Mouse (Mus musculus) telencephalon, adult 2 months (tissue): Measurements from ENCODE around the gene Nemp1.

Experiments used
- DNase-seq: peaks from one replicate; pipeline ENCODE4 v3.0.0-alpha.2; 2011; ENCODE audit warnings: low read depth, low spot score

The Nemp1 gene

GRCm38 (mm10) chr10:127721671-127722418 is 55.1 kb downstream of the Nemp1 start:
- no peak for DNase-seq

GRCm38 (mm10) chr10:127724178-127724577 is 57.5 kb downstream of the Nemp1 start, which contains the start of gene Tac2:
Gene Tac2, plus strand, starts transcription at chr10:127724478.
- no peak for DNase-seq

GRCm38 (mm10) chr10:127725136-127725535 is 58.4 kb downstream of the Nemp1 start:
- DNase-seq, result no peak

GRCm38 (mm10) chr10:127728437-127728836 is 61.7 kb downstream of the Nemp1 start:
- no peak for DNase-seq

GRCm38 (mm10) chr10:127730285-127730932 is 63.7 kb downstream of the Nemp1 start:
- DNase-seq, result no peak

- no peak for DNase-seq
These were observed 64.2 kb downstream of the Nemp1 start for GRCm38 (mm10) chr10:127730933-127731310.

GRCm38 (mm10) chr10:127731397-127731796 is 64.7 kb downstream of the Nemp1 start:
- no peak for DNase-seq

GRCm38 (mm10) chr10:127734434-127734833 is 67.7 kb downstream of the Nemp1 start:
- DNase-seq, result no peak

GRCm38 (mm10) chr10:127736266-127736665 is 69.6 kb downstream of the Nemp1 start:
- no peak for DNase-seq

- DNase-seq, result no peak
These were observed 70.2 kb downstream of the Nemp1 start for GRCm38 (mm10) chr10:127736916-127737315.

GRCm38 (mm10) chr10:127737552-127737951 is 70.9 kb downstream of the Nemp1 start:
- no peak for DNase-seq

- no peak for DNase-seq
These were observed 71.6 kb downstream of the Nemp1 start for GRCm38 (mm10) chr10:127738151-127738882.

- no peak for DNase-seq
These were observed 72.5 kb downstream of the Nemp1 start, which contains the start of gene Zbtb39 for GRCm38 (mm10) chr10:127739083-127739660. Gene Zbtb39, plus strand, starts transcription at chr10:127739538.

GRCm38 (mm10) chr10:127739661-127740161 is 73.0 kb downstream of the Nemp1 start:
- DNase-seq, result no peak

GRCm38 (mm10) chr10:127744661-127745060 is 78.0 kb downstream of the Nemp1 start:
- DNase-seq, result no peak

- no peak for DNase-seq
These were observed 79.2 kb downstream of the Nemp1 start for GRCm38 (mm10) chr10:127745886-127746285.

- DNase-seq, result no peak
These were observed 80.6 kb downstream of the Nemp1 start for GRCm38 (mm10) chr10:127747254-127747653.

GRCm38 (mm10) chr10:127748847-127749612 is 82.3 kb downstream of the Nemp1 start:
- no peak for DNase-seq

- no peak for DNase-seq
These were observed 83.6 kb downstream of the Nemp1 start for GRCm38 (mm10) chr10:127750136-127750777.
